Mouse (Mus musculus) C2C12 (cell line): ENCODE measurements around the gene Prkcz.

Experiments used
- CEBPB ChIP-seq: IDR thresholded peaks from one replicate; pipeline ENCODE4 v1.6.1; 2011; ENCODE audit warnings: low read depth, mild to moderate bottlenecking, control low read depth, moderate library complexity
- CTCF ChIP-seq: IDR thresholded peaks from one replicate; pipeline ENCODE4 v1.5.1; 2011; ENCODE audit not compliant: control insufficient read depth, insufficient read depth, insufficient read length
- FOSL1 ChIP-seq: IDR thresholded peaks from one replicate; pipeline ENCODE4 v1.8.0; 2011; ENCODE audit warnings: mild to moderate bottlenecking, low read length; ENCODE audit not compliant: poor library complexity, insufficient read depth, severe bottlenecking
- MAX ChIP-seq: IDR thresholded peaks from one replicate; pipeline ENCODE4 v1.6.1; 2011; ENCODE audit warnings: mild to moderate bottlenecking, control low read depth
- MYOD1 ChIP-seq: IDR thresholded peaks from one replicate; pipeline ENCODE4 v1.6.1; 2011; ENCODE audit warnings: low read depth; ENCODE audit not compliant: control insufficient read depth, insufficient read length
- MYOG ChIP-seq: IDR thresholded peaks from one replicate; pipeline ENCODE4 v1.6.1; 2011; ENCODE audit not compliant: control insufficient read depth, insufficient read length; ENCODE audit errors: extremely low read depth
- USF1 ChIP-seq: IDR thresholded peaks from one replicate; pipeline ENCODE4 v1.6.1; 2011; ENCODE audit warnings: low read depth, mild to moderate bottlenecking, control low read depth, moderate library complexity

GRCm38 (mm10) chr4:155307591-155307990, 53.6 kb downstream of the Prkcz start:
- TF ChIP-seq CTCF (no peak), MAX (no peak), MYOD1 (no peak), CEBPB (no peak), USF1 (no peak), MYOG (no peak), FOSL1 (no peak)
